Mouse (Mus musculus) CD4-positive naive resting alpha-beta T cell, adult 76 days (primary cell): ENCODE results near the gene Esp38. TPM values are rescaled to one million over a fixed set of nuclear protein-coding genes. Genes with fewer than 3 reads are reported as not detected.

Source experiments
- total RNA-seq: library from RNA; stranded (reverse); gene quantifications from one replicate; pipeline ENCODE4 v1.2.4, GENCODE M21; 2023

Gene Esp38
- not detected for total RNA-seq

GRCm38 (mm10) chr17:39950220-39950619 lies at the start of gene Esp38:
TSS of gene Esp38 (plus strand) at chr17:39950520.

Other genes starting within 250 kb of the Esp38 start
- gene AC192777.2, start 144.9 kb downstream of the Esp38 start, total RNA-seq, result not detected